Mouse (Mus musculus): ENCODE results near the gene Ahcyl2. TPM values are rescaled to one million over a fixed set of nuclear protein-coding genes. Genes with fewer than 3 reads are reported as not detected.

Gene Ahcyl2
- 17.2 and 18.0 TPM in 2 replicates for polyA plus RNA-seq (2016; fragmentation: Nextera tagmentation; extraction: Ambion mirVana)

DNA sequence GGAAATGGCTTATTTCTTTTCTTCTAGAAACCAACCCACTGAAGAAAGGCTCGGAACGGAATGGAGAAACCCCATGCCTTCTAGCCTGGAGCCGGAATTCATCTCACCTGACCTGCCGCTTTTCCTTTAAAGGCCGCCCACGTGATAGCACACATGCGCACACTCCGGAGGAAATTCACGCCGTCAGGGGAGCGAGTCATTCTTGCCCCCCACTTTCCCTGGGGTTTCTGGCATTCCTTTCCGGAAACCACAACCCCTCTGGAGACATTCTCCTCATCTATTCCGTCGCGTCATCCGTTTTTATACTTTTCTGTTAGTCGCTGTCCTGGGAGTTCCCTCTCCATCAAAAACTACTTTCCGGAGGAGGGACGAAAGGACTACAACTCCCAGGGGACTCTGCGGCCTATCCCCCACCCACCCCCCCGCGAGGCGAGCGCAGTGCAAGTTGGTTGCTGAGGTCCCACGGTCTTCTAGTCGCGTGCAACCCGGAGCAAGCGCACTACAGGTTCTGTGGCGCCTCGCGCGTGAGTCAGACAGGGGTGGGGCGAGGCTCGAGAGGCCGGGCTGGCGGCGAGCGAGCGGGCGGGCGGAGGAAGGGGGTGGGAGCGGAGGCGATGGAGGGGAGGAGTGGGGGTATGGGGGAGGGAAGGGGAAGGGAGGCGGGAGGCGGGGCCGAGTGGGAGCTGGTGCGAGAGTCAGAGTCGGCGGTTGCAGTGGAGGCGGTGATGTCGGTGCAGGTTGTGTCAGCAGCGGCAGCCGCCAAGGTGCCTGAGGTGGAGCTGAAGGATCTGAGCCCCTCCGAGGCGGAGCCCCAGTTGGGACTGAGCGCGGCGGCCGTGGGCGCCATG lies at the start of gene Ahcyl2:
Gene Ahcyl2 (plus strand): TSS at position 199 of the 848 bp plus-strand sequence.
- peak within 1 kb of the TSS; percentile 88 for H3K4me3 ChIP-seq
- H3K4me1 ChIP-seq: peaks cover 10% of the 10 kb centered on the region
- peak within 1 kb of the TSS; percentile 84 for H3K27ac ChIP-seq (replicated peaks)
- H3K9me3 ChIP-seq: no peaks in the 10 kb centered on the region
- H3K36me3 ChIP-seq: no peaks in the 10 kb centered on the region
- no peaks in the 10 kb centered on the region for H3K27me3 ChIP-seq
- peak within 1 kb of the TSS; percentile 65 for H3K4me2 ChIP-seq (replicated peaks)
- WGBS: under 1% methylated on average over 58 of the region's 61 CpGs
- ATAC-seq (ENCODE audit: low FRiP score, low read depth): peak; percentile 98
- peak within 1 kb of the TSS; percentile 65 for H3K9ac ChIP-seq (replicated peaks)

DNA sequence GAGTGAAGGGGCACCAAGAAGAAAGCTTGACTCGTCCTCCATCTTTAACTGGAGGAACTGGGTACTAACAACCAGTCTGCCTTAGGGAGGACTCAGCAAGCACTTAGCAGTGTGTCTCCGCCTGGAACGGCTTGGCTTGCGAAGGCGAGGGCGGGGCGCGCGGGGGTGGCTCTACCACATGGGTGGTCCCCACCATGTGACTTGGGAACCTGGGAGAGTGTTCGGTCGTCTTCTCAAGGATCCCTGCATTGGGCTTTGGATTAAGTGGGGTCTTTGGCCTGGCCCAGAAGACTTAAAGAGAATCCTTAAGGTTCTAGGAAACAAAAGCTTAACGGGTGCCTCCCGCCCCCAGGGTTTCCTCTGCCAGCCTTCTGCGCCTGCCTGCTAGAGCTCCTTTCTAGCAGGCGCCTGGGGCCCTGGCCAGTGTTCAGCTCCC lies 48.9 kb upstream of the Ahcyl2 start:
- H3K9ac ChIP-seq (replicated peaks): peak overlapping the region; percentile 45
- peak overlapping the region; percentile 52 for H3K4me2 ChIP-seq (replicated peaks)
- H3K4me1 ChIP-seq: peaks cover 14% of the 10 kb centered on the region
- no peaks in the 10 kb centered on the region for H3K9me3 ChIP-seq
- peak; percentile 70 for ATAC-seq (ENCODE audit: low FRiP score, low read depth)
- peak overlapping the region; percentile 32 for H3K4me3 ChIP-seq
- no peak overlapping the region for H3K27ac ChIP-seq (replicated peaks)
- peaks cover 31% of the 10 kb centered on the region for H3K27me3 ChIP-seq
- WGBS: under 1% methylated on average over 15 of the region's 15 CpGs
- no peaks in the 10 kb centered on the region for H3K36me3 ChIP-seq

DNA sequence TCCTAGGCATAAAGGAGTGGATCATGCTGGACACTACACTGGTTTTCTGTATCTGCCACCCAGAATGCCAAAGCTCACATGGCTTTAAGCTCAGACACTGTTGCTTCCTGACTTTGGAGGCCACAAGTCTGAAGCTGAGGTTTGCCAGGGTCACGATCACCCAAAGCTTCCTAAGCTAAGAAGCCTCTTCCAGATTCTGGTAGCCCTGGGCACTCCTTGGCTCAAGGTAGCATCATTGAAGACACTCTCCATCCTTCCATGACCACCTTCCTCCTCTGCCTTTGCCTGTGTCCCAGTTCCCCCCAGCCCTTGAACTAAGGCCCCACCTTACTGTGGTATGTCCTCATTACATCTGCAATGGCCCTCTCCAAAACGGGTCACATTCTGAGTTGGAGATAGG lies 45.9 kb upstream of the Ahcyl2 start:
- no peak overlapping the region for H3K4me3 ChIP-seq
- H3K27ac ChIP-seq (replicated peaks): no peak overlapping the region
- no peaks in the 10 kb centered on the region for H3K36me3 ChIP-seq
- WGBS: 76% methylated on average over 2 of the region's 2 CpGs
- H3K27me3 ChIP-seq: peaks cover 27% of the 10 kb centered on the region
- ATAC-seq (ENCODE audit: low FRiP score, low read depth): no peak
- no peak overlapping the region for H3K4me2 ChIP-seq (replicated peaks)
- H3K4me1 ChIP-seq: peaks cover 14% of the 10 kb centered on the region
- no peak overlapping the region for H3K9ac ChIP-seq (replicated peaks)
- no peaks in the 10 kb centered on the region for H3K9me3 ChIP-seq

DNA sequence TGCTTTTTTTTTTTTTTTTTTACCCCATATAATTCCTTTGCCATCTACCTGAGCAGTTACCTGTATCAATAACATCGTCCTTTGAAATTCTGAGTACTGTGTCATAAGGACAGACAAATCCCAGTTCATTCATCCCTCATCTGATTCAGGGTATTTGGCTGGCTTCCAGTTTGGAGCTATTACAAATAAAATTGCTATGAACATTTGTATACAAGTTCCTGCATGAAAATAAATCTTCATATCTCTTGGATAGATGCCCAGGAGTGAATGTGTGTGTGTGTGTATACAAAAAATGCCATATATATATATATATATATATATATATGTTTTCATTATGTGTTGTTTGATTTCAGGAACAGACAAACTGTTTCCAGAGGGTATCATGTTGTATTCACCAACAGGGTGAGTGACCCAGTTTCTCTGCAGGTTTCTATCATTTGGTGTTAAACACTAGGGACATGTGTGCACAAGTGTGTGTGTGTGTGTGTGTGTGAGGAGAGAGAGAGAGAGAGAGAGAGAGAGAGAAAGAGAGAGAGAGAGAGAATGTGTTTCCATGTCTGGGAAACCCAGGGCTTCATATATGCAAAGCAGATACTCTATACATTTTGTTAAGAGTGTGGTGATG lies 41.1 kb upstream of the Ahcyl2 start:
- whole genome bisulfite sequencing: 72% methylated on average over 1 of the region's 1 CpGs
- H3K27me3 ChIP-seq: no peaks in the 10 kb centered on the region

DNA sequence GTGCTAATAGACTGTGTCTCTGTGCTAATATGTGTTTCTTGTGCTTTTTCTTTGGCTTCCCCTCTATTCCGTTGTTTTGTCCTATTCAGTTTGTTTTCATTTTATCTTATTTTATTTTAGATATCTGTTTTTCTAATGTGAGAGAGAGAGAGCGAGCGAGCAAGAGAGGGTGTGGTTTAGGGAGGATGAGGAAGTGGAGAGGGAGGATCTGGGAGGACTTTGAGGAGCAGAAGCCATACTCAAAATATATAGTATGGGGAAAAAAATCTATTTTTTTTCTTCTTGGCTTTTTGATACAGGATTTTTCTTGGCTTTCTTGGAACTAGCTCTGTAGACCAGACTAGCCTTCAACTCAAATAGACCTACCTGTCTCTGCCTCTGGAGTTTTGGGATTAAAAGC lies 39.8 kb upstream of the Ahcyl2 start:
- no peaks in the 10 kb centered on the region for H3K9me3 ChIP-seq
- H3K36me3 ChIP-seq: no peaks in the 10 kb centered on the region
- WGBS: 83% methylated on average over 3 of the region's 3 CpGs
- no peak overlapping the region for H3K27ac ChIP-seq (replicated peaks)
- H3K4me3 ChIP-seq: no peak overlapping the region
- no peak for ATAC-seq (ENCODE audit: low FRiP score, low read depth)
- no peak overlapping the region for H3K9ac ChIP-seq (replicated peaks)
- no peaks in the 10 kb centered on the region for H3K27me3 ChIP-seq
- no peak overlapping the region for H3K4me2 ChIP-seq (replicated peaks)
- no peaks in the 10 kb centered on the region for H3K4me1 ChIP-seq

More for the DNA sequence above, 41.1 kb upstream of the Ahcyl2 start:
- no peak overlapping the region for H3K9ac ChIP-seq (replicated peaks)
- ATAC-seq (ENCODE audit: low FRiP score, low read depth): no peak
- no peak overlapping the region for H3K27ac ChIP-seq (replicated peaks)
- H3K36me3 ChIP-seq: no peaks in the 10 kb centered on the region
- no peaks in the 10 kb centered on the region for H3K9me3 ChIP-seq
- no peaks in the 10 kb centered on the region for H3K4me1 ChIP-seq
- H3K4me2 ChIP-seq (replicated peaks): no peak overlapping the region
- H3K4me3 ChIP-seq: no peak overlapping the region

DNA sequence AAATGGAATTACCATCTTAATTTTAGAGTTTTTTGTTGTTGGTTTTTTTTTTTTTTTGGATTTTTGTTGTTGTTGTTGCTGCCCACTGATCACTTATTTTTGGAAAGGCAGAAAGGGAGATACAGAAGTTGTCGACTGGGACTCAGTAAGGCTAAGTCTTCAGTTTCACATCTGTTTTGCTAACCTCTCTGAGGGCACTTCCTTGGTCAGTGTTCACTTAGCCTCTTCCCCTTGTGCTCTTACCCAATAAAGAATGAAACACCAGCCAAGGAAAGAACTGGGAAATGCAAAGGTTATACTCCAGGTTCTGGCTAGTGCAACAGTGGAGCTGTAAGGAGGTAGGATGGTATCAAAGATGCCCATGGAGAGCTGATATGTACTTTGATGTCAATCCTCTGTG lies 38.3 kb upstream of the Ahcyl2 start:
- H3K9ac ChIP-seq (replicated peaks): no peak overlapping the region
- H3K27me3 ChIP-seq: no peaks in the 10 kb centered on the region
- H3K27ac ChIP-seq (replicated peaks): no peak overlapping the region
- no peak overlapping the region for H3K4me3 ChIP-seq
- H3K4me1 ChIP-seq: no peaks in the 10 kb centered on the region
- WGBS: 78% methylated on average over 1 of the region's 1 CpGs
- H3K9me3 ChIP-seq: no peaks in the 10 kb centered on the region
- no peak overlapping the region for H3K4me2 ChIP-seq (replicated peaks)
- no peak for ATAC-seq (ENCODE audit: low FRiP score, low read depth)
- no peaks in the 10 kb centered on the region for H3K36me3 ChIP-seq

DNA sequence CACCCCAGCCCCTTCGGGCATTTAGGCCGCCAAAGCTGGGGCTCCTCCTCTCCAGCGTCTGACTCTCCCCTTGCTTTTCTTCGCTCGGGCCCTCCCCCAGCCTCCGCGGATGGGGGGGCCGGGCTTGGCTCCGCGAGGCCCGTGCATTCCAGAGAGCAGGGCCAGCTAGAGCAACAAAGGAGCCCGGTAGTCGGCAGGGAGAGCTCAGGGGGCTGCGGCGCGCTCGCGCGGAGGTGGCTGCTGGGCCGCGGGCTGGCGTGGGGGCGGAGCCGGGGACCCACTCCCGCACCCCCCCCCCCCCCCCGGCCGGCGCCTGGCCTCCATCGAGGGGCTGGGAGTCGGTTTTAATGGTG lies 32.5 kb upstream of the Ahcyl2 start, which contains the start of gene Smo:
Gene Smo (plus strand): TSS at position 168 of the 353 bp plus-strand sequence.
- Histone ChIP-seq H3K4me2 (replicated peaks) (peak within 1 kb of the TSS; percentile 67), H3K9me3 (no peaks in the 10 kb centered on the region), H3K36me3 (peaks cover 11% of the 10 kb centered on the region), H3K4me3 (peak within 1 kb of the TSS; percentile 63), H3K27ac (replicated peaks) (peak within 1 kb of the TSS; percentile 90), H3K27me3 (no peaks in the 10 kb centered on the region), H3K9ac (replicated peaks) (peak within 1 kb of the TSS; percentile 91), H3K4me1 (peaks cover 18% of the 10 kb centered on the region)
- 0% methylated on average over 23 of the region's 30 CpGs for WGBS
- ATAC-seq (ENCODE audit: low FRiP score, low read depth): peak; percentile 97

DNA sequence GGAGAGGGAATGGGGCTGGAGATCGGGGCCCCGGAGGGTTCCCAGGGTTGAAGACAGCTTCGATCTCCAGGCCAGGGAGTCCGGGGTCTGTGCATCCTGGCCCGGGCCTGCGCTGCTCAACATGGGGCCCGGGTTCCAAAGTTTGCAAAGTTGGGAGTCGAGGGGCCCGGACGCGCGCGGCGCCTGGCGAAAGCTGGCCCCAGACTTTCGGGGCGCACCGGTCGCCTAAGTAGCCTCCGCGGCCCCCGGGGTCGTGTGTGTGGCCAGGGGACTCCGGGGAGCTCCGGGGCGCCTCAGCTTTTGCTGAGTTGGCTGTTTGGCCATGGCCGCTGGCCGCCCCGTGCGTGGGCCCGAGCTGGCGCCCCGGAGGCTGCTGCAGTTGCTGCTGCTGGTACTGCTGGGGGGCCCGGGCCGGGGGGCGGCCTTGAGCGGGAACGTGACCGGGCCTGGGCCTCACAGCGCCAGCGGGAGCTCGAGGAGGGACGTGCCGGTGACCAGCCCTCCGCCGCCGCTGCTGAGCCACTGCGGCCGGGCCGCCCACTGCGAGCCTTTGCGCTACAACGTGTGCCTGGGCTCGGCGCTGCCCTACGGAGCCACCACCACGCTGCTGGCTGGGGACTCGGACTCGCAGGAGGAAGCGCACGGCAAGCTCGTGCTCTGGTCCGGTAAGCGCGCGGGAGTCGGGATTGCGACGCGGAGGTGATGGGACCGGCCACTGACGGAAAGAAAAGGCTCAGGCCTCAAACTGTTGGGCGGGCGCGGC lies 31.9 kb upstream of the Ahcyl2 start:
- peaks cover 11% of the 10 kb centered on the region for H3K36me3 ChIP-seq
- peak overlapping the region; percentile 91 for H3K9ac ChIP-seq (replicated peaks)
- ATAC-seq (ENCODE audit: low FRiP score, low read depth): peak; percentile 86
- H3K27me3 ChIP-seq: no peaks in the 10 kb centered on the region
- H3K4me2 ChIP-seq (replicated peaks): peak overlapping the region; percentile 67
- H3K4me1 ChIP-seq: peaks cover 18% of the 10 kb centered on the region
- WGBS: under 1% methylated on average over 73 of the region's 75 CpGs
- H3K27ac ChIP-seq (replicated peaks): peak overlapping the region; percentile 90
- peak overlapping the region; percentile 63 for H3K4me3 ChIP-seq
- no peaks in the 10 kb centered on the region for H3K9me3 ChIP-seq

DNA sequence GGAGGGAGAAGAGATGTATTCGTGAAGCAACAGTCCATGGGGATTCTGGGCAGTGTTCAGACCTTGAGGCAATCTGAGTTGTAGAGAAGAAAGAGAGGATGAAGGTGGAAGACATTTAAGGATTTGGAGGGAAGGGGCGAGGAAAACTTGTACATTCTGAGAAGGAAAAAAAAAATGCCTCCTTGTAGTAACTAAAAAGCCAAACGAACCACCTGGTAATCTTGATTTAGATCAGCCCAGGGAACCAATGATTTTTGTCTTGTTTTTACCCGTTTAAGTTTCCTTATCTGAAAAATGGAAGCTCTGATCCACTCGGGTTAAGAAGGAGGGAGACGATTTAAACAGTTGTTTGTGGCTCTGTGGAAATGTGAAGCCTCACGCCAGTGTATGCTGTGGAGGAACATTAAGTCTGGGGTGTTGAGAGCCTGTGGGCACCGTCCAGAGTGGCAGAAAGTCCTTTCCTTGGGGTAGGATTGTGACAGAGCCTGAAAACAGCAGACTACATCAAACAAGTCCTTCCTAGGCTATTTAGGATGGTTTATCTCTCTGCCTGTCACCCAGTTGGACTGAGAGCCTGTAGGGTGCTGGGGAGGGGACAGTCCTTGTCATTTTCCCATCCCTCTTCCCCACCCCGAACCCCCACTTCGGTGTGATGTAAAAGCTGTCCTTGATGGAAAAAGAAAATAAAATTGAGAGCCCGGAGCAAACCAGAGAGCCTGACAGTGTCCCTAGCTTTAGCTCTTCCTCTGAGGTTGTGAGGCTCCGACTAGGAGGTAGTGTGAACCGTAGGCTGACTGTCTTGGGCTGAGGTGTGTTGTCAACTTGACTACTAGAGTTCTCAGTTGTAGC lies 31.0 kb upstream of the Ahcyl2 start:
- Histone ChIP-seq H3K27ac (replicated peaks) (peak overlapping the region; percentile 90), H3K4me3 (peak overlapping the region; percentile 63), H3K36me3 (peaks cover 11% of the 10 kb centered on the region), H3K9ac (replicated peaks) (peak overlapping the region; percentile 91), H3K4me1 (peaks cover 18% of the 10 kb centered on the region), H3K4me2 (replicated peaks) (peak overlapping the region; percentile 67), H3K9me3 (no peaks in the 10 kb centered on the region), H3K27me3 (no peaks in the 10 kb centered on the region)
- 17% methylated on average over 13 of the region's 13 CpGs for WGBS
- no peak for ATAC-seq (ENCODE audit: low FRiP score, low read depth)

DNA sequence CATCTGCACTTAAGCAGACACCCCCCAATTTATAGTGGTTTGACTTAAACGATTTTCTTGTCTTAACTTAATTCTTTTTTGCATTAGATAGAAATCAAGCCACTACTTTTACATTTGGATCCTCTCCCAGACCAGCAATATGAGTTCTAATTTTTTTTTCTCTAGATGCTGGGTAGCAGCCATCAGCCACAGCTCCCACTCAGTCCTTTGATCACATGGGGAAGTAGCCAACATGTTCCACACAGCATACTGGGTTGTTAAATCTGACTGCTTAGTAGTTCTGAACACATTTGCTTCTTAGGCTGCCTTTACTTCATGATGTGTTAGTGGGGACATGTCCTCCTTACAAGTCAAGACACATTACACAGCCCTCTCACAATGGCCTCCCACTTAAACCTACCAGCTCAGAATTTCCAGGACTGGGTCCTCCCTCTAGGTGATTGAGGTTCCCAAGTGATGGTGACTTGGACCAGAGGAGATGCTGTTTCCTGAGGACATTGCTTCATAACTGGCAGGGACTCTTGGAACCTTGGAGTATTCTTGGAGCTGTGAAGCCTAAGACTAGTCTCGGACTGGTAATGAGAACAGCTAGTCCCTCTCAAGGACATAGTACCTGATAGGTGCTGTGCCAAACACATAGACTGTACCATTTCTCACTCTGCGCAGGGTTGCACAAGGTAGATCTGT lies 16.2 kb upstream of the Ahcyl2 start:
- no peaks in the 10 kb centered on the region for H3K4me1 ChIP-seq
- no peak overlapping the region for H3K4me3 ChIP-seq
- no peak overlapping the region for H3K4me2 ChIP-seq (replicated peaks)
- no peak for ATAC-seq (ENCODE audit: low FRiP score, low read depth)
- no peaks in the 10 kb centered on the region for H3K27me3 ChIP-seq
- peaks cover 24% of the 10 kb centered on the region for H3K36me3 ChIP-seq
- H3K9me3 ChIP-seq: peaks cover 9% of the 10 kb centered on the region
- no peak overlapping the region for H3K27ac ChIP-seq (replicated peaks)
- no peak overlapping the region for H3K9ac ChIP-seq (replicated peaks)
- WGBS: 93% methylated on average over 3 of the region's 3 CpGs

DNA sequence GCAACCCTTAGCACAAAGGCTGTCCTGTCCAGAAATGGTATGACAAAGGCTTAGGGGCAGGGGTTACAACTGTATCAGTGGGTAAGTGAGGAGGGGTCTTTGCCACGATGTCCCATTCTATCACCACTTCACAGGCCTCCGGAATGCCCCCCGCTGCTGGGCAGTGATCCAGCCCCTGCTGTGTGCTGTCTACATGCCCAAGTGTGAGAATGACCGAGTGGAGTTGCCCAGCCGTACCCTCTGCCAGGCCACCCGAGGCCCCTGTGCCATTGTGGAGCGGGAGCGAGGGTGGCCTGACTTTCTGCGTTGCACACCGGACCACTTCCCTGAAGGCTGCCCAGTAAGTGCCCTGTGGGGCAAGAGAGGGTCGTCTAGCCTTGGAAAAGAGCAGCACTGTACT lies 14.5 kb upstream of the Ahcyl2 start:
- no peaks in the 10 kb centered on the region for H3K27me3 ChIP-seq
- H3K36me3 ChIP-seq: peaks cover 37% of the 10 kb centered on the region
- H3K4me1 ChIP-seq: no peaks in the 10 kb centered on the region
- WGBS: 90% methylated on average over 11 of the region's 11 CpGs
- peaks cover under 1% of the 10 kb centered on the region; the same call in 1 of the 2 replicates for H3K9me3 ChIP-seq
- no peak overlapping the region for H3K27ac ChIP-seq (replicated peaks)
- H3K4me3 ChIP-seq: no peak overlapping the region
- no peak overlapping the region for H3K4me2 ChIP-seq (replicated peaks)
- no peak for ATAC-seq (ENCODE audit: low FRiP score, low read depth)
- H3K9ac ChIP-seq (replicated peaks): no peak overlapping the region

All from midbrain, embryonic 12.5 days (tissue).